Mouse (Mus musculus): ENCODE data around the gene Tuba8. TPM values are rescaled to one million over a fixed set of nuclear protein-coding genes. Genes with fewer than 3 reads are reported as not detected.

Tuba8 gene
- polyA plus RNA-seq, 1 experiment from 2014 or later = 6.7 TPM

DNA sequence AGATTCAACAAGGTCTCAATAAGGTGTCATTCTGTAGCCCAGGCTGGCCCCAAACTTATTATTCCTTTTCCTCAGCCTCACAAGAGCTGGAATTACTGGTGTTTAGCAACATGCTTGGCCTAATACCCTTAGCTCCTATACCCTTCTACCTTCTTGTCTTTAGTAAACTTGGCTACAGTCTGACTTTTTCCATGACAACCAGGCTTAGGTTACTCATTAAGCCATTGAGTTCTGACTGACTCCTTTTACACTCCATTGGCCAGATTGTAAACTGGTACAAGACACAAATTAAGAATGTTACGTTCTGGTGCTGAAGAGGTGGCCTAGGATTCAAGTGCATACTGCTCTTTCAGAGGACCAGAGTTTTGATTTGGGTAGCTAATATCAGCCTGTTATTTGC is 39.9 kb downstream of the Tuba8 start:
- DNase-seq (no peak), ATAC-seq (no peak)
- peak overlapping the region; percentile 38; the same call in 1 of the 2 replicates for H3K4me2 ChIP-seq (ENCODE audit: low read depth, low read length)
- H3K27ac ChIP-seq (ENCODE audit: low read depth) = no peak overlapping the region
- WGBS (ENCODE audit: insufficient replicate concordance) = 60% methylated on average over 1 of the region's 1 CpGs
- peaks cover 33% of the 10 kb centered on the region for H3K36me3 ChIP-seq (replicated peaks; ENCODE audit: insufficient read depth, low read length)
- no peak overlapping the region for H3K9ac ChIP-seq (replicated peaks)
- peaks cover 32% of the 10 kb centered on the region for H3K4me1 ChIP-seq (ENCODE audit: insufficient read depth)
- no peaks in the 10 kb centered on the region for H3K27me3 ChIP-seq (ENCODE audit: insufficient read depth, low read length)
- TF ChIP-seq CTCF (IDR thresholded peaks at IDR 0.05; ENCODE audit: low read depth) (no peak), EP300 (IDR thresholded peaks at IDR 0.05; ENCODE audit: low read depth) (no peak)
- no peak overlapping the region for H3K4me3 ChIP-seq (ENCODE audit: low read depth, low read length)
- no peaks in the 10 kb centered on the region for H3K9me3 ChIP-seq (ENCODE audit: low read length)

DNA sequence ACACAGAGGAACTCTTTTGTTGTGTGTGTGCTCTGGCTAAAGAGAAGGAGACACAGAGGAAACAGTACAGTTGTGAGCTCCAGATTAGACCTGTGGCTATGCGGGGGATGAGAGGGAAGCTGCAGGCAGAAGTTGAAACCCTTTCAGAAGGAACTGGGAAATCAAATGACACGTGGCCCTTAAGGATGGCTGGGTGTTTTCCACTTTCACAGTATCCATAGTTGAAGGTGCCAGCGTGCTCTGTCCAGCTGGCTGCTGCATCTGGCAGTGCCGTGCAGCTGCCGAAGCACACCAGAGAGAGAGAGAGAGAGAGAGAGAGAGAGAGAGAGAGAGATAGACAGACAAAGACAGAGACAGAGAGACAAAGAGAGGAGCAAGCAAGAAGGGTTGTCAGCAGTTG is 40.8 kb downstream of the Tuba8 start:
- DNase-seq (no peak), ATAC-seq (no peak)
- H3K4me3 ChIP-seq (ENCODE audit: low read depth, low read length) = no peak overlapping the region
- H3K27ac ChIP-seq (ENCODE audit: low read depth) = no peak overlapping the region
- H3K9ac ChIP-seq (replicated peaks) = no peak overlapping the region
- H3K4me2 ChIP-seq (ENCODE audit: low read depth, low read length) = no peak overlapping the region
- H3K4me1 ChIP-seq (ENCODE audit: insufficient read depth) = peaks cover 32% of the 10 kb centered on the region
- no peaks in the 10 kb centered on the region for H3K9me3 ChIP-seq (ENCODE audit: low read length)
- no peak for TF ChIP-seq CTCF (IDR thresholded peaks at IDR 0.05; ENCODE audit: low read depth)
- no peak for TF ChIP-seq EP300 (IDR thresholded peaks at IDR 0.05; ENCODE audit: low read depth)
- no peaks in the 10 kb centered on the region for H3K27me3 ChIP-seq (ENCODE audit: insufficient read depth, low read length)
- peaks cover 37% of the 10 kb centered on the region for H3K36me3 ChIP-seq (replicated peaks; ENCODE audit: insufficient read depth, low read length)
- WGBS (ENCODE audit: insufficient replicate concordance) = 47% methylated on average over 5 of the region's 5 CpGs

GRCm38 (mm10) chr6:121260548-121260947 is 50.1 kb downstream of the Tuba8 start:
- no peak for ATAC-seq
- H3K9ac ChIP-seq (replicated peaks) = no peak overlapping the region
- H3K4me1 ChIP-seq (ENCODE audit: insufficient read depth) = no peaks in the 10 kb centered on the region
- TF ChIP-seq EP300 (IDR thresholded peaks at IDR 0.05; ENCODE audit: low read depth) (no peak), CTCF (IDR thresholded peaks at IDR 0.05; ENCODE audit: low read depth) (peak; percentile 89)
- DNase-seq = peak; percentile 83
- H3K27me3 ChIP-seq (ENCODE audit: insufficient read depth, low read length) = no peaks in the 10 kb centered on the region
- peaks cover 73% of the 10 kb centered on the region for H3K36me3 ChIP-seq (replicated peaks; ENCODE audit: insufficient read depth, low read length)
- no peak overlapping the region for H3K27ac ChIP-seq (ENCODE audit: low read depth)
- H3K9me3 ChIP-seq (ENCODE audit: low read length) = no peaks in the 10 kb centered on the region
- no peak overlapping the region for H3K4me2 ChIP-seq (ENCODE audit: low read depth, low read length)
- 26% methylated on average over 9 of the region's 9 CpGs for WGBS (ENCODE audit: insufficient replicate concordance)
- no peak overlapping the region for H3K4me3 ChIP-seq (ENCODE audit: low read depth, low read length)

DNA sequence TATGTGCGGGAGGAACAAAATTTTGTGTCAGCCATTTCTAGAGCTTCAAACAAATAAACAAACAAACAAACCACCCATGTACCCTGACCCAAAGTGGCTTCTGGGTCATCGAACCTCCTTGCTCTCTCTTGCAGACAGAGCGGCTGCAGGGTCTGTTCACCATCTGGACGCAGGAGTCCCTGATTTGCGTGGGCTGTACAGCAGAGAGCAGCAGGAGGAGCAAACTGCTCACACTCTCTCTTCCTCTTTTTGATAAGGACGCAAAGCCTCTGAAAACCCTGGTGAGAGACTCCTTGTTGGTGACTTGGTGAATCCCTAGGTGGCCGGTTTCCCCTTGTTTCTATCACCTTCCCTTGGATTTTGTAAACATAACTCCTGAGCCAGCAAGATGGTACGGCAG is 50.7 kb downstream of the Tuba8 start:
- WGBS (ENCODE audit: insufficient replicate concordance) = 63% methylated on average over 8 of the region's 8 CpGs
- no peak overlapping the region for H3K4me2 ChIP-seq (ENCODE audit: low read depth, low read length)

DNA sequence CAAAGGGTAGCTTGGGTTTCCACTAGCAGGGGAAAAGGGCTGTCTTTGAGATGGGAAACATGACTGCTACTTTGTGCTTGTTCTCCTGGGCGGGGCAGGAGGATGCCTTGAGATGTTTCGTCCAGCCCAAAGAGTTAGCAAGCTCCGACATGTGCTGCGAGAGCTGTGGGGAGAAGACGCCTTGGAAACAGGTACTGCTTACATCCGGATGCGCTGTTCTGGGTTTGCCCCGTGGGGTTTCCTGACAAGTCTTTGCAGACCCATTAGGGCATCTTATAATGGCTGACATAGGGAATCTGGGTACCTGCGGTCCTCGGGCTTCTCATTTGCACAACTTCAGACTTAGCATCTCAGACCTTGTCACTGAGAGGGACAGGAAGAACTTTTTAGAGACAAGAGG is 51.5 kb downstream of the Tuba8 start:
- no peaks in the 10 kb centered on the region for H3K4me1 ChIP-seq (ENCODE audit: insufficient read depth)
- 89% methylated on average over 10 of the region's 10 CpGs for WGBS (ENCODE audit: insufficient replicate concordance)

More for the DNA sequence above, 50.7 kb downstream of the Tuba8 start:
- ATAC-seq = no peak
- H3K36me3 ChIP-seq (replicated peaks; ENCODE audit: insufficient read depth, low read length) = peaks cover 76% of the 10 kb centered on the region
- no peak overlapping the region for H3K4me3 ChIP-seq (ENCODE audit: low read depth, low read length)
- no peaks in the 10 kb centered on the region for H3K9me3 ChIP-seq (ENCODE audit: low read length)
- TF ChIP-seq CTCF (IDR thresholded peaks at IDR 0.05; ENCODE audit: low read depth) (no peak), EP300 (IDR thresholded peaks at IDR 0.05; ENCODE audit: low read depth) (no peak)
- no peaks in the 10 kb centered on the region for H3K4me1 ChIP-seq (ENCODE audit: insufficient read depth)
- H3K9ac ChIP-seq (replicated peaks) = no peak overlapping the region
- H3K27me3 ChIP-seq (ENCODE audit: insufficient read depth, low read length) = no peaks in the 10 kb centered on the region
- no peak overlapping the region for H3K27ac ChIP-seq (ENCODE audit: low read depth)
- no peak for DNase-seq

DNA sequence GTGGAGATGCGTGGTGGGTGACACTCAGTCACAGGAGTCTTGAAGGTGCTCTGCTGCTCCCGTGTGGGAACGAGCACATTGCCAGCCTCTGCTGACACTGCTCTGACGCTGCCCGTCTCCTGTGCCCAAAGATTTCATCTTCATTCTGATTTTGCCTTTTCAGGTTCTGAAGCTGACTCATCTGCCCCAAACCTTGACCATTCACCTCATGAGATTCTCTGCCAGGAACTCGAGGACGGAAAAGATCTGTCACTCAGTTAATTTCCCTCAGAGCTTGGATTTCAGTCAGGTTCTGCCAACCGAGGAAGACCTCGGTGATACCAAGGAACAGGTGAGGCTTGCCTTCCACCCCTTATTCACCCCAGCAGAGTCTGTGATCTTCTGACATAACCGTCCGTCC is 52.0 kb downstream of the Tuba8 start:
- no peak for TF ChIP-seq CTCF (IDR thresholded peaks at IDR 0.05; ENCODE audit: low read depth)
- TF ChIP-seq EP300 (IDR thresholded peaks at IDR 0.05; ENCODE audit: low read depth) = no peak
- H3K9ac ChIP-seq (replicated peaks) = no peak overlapping the region
- H3K4me3 ChIP-seq (ENCODE audit: low read depth, low read length) = no peak overlapping the region
- DNase-seq (no peak), ATAC-seq (no peak)
- no peak overlapping the region for H3K27ac ChIP-seq (ENCODE audit: low read depth)
- H3K9me3 ChIP-seq (ENCODE audit: low read length) = no peaks in the 10 kb centered on the region
- H3K27me3 ChIP-seq (ENCODE audit: insufficient read depth, low read length) = no peaks in the 10 kb centered on the region
- no peaks in the 10 kb centered on the region for H3K4me1 ChIP-seq (ENCODE audit: insufficient read depth)
- H3K4me2 ChIP-seq (ENCODE audit: low read depth, low read length) = no peak overlapping the region
- WGBS (ENCODE audit: insufficient replicate concordance) = 89% methylated on average over 11 of the region's 11 CpGs
- peaks cover 77% of the 10 kb centered on the region for H3K36me3 ChIP-seq (replicated peaks; ENCODE audit: insufficient read depth, low read length)

More for the DNA sequence above, 51.5 kb downstream of the Tuba8 start:
- ATAC-seq = no peak
- DNase-seq = no peak
- H3K27ac ChIP-seq (ENCODE audit: low read depth) = no peak overlapping the region
- no peaks in the 10 kb centered on the region for H3K9me3 ChIP-seq (ENCODE audit: low read length)
- H3K36me3 ChIP-seq (replicated peaks; ENCODE audit: insufficient read depth, low read length) = peaks cover 79% of the 10 kb centered on the region
- H3K4me3 ChIP-seq (ENCODE audit: low read depth, low read length) = no peak overlapping the region
- H3K4me2 ChIP-seq (ENCODE audit: low read depth, low read length) = no peak overlapping the region
- no peaks in the 10 kb centered on the region for H3K27me3 ChIP-seq (ENCODE audit: insufficient read depth, low read length)
- no peak for TF ChIP-seq CTCF (IDR thresholded peaks at IDR 0.05; ENCODE audit: low read depth)
- no peak for TF ChIP-seq EP300 (IDR thresholded peaks at IDR 0.05; ENCODE audit: low read depth)
- H3K9ac ChIP-seq (replicated peaks) = no peak overlapping the region

DNA sequence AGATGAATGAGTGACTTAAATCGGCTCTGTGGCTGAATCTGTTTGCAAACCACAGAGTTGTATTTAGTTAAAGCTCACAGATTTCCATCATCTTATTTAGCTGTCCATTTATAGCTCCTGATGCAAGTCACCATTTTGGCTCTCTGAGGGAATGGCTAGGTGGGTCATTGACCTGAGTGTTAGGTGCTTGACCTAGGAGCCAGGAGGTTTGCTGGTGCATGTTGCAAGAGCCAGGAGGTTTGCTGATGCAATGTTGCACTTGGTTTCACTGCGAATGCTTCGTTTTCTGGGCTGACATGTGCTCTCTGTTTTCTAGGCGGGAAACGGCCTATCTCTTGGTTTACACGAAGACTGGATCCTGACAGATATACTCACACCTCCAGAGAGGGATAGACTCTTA is 59.7 kb downstream of the Tuba8 start:
- TF ChIP-seq EP300 (IDR thresholded peaks at IDR 0.05; ENCODE audit: low read depth) (peak; percentile 65; the same call in 1 of the 2 replicates), CTCF (IDR thresholded peaks at IDR 0.05; ENCODE audit: low read depth) (no peak)
- Histone ChIP-seq H3K9me3 (ENCODE audit: low read length) (no peaks in the 10 kb centered on the region), H3K27me3 (ENCODE audit: insufficient read depth, low read length) (no peaks in the 10 kb centered on the region), H3K27ac (ENCODE audit: low read depth) (peak overlapping the region; percentile 69), H3K4me3 (ENCODE audit: low read depth, low read length) (no peak overlapping the region), H3K4me1 (ENCODE audit: insufficient read depth) (0 out of 2 replicates have a peak, but pooled peaks cover 4% of the 10 kb centered on the region), H3K9ac (replicated peaks) (no peak overlapping the region), H3K36me3 (replicated peaks; ENCODE audit: insufficient read depth, low read length) (peaks cover 27% of the 10 kb centered on the region), H3K4me2 (ENCODE audit: low read depth, low read length) (no peak overlapping the region)
- peak; percentile 55 for DNase-seq
- 55% methylated on average over 6 of the region's 6 CpGs for whole genome bisulfite sequencing (ENCODE audit: insufficient replicate concordance)
- ATAC-seq = peak; percentile 74
